Mouse (Mus musculus) heart, postnatal 0 days (tissue): ENCODE data around the gene Kcnk12. TPM values are rescaled to one million over a fixed set of nuclear protein-coding genes. Genes with fewer than 3 reads are reported as not detected.

Experiments used
- ATAC-seq: fragments of 200-750 bp; cut with Nextera tagmentation; 2 replicates; pipeline ENCODE4 v1.8.0; 2017; ENCODE audit warnings: low read depth, moderate number of reproducible peaks, moderate library complexity; ENCODE audit not compliant: insufficient read depth
- DNase-seq: peaks from one replicate; pipeline ENCODE4 v3.0.0-alpha.2; 2016; ENCODE audit warnings: low spot score
- H3K27ac ChIP-seq: fragments of 300-500 bp; sonication (generic); 2 replicates; pipeline ENCODE4 v1.5.1; 2014; ENCODE audit warnings: low read depth, mild to moderate bottlenecking
- H3K27me3 ChIP-seq: fragments of 300-500 bp; sonication (generic); 2 replicates; pipeline ENCODE4 v1.6.1; 2014; ENCODE audit warnings: low read length, mixed read lengths; ENCODE audit not compliant: control insufficient read depth, insufficient read depth
- H3K36me3 ChIP-seq: fragments of 300-500 bp; sonication (generic); replicated peaks from 2 replicates; pipeline ENCODE4 v1.6.1; 2014; ENCODE audit warnings: low read length, mixed read lengths; ENCODE audit not compliant: control insufficient read depth, insufficient read depth
- H3K4me1 ChIP-seq: fragments of 300-500 bp; sonication (generic); 2 replicates; pipeline ENCODE4 v1.6.1; 2014; ENCODE audit warnings: antibody characterized with exemption; ENCODE audit not compliant: control insufficient read depth, insufficient read depth
- H3K4me2 ChIP-seq: fragments of 300-500 bp; sonication (generic); 2 replicates; pipeline ENCODE4 v1.6.1; 2014; ENCODE audit warnings: low read depth, mild to moderate bottlenecking, low read length, moderate library complexity
- H3K4me3 ChIP-seq: fragments of 300-500 bp; sonication (generic); 2 replicates; pipeline ENCODE4 v1.5.1; 2014; ENCODE audit warnings: low read depth, low read length
- H3K9ac ChIP-seq: fragments of 300-500 bp; sonication (generic); replicated peaks from 2 replicates; pipeline ENCODE4 v1.6.1; 2014; ENCODE audit warnings: low read depth, low read length, mixed read lengths
- H3K9me3 ChIP-seq: fragments of 300-500 bp; sonication (generic); replicated peaks from 2 replicates; pipeline ENCODE4 v1.6.1; 2016; ENCODE audit warnings: low read length; ENCODE audit not compliant: control insufficient read depth
- CTCF ChIP-seq: IDR thresholded peaks from 2 replicates; pipeline ENCODE4 v1.5.1; 2016; ENCODE audit warnings: antibody characterized with exemption, control low read depth, low read depth
- EP300 ChIP-seq: IDR thresholded peaks from 2 replicates; pipeline ENCODE4 v1.6.1; 2016; ENCODE audit warnings: antibody characterized with exemption, low read depth
- WGBS: fragments of 180-500 bp; shearing (Covaris S2); extraction: QIAGEN DNeasy Blood & Tissue Kit; methylation state at CpG from one replicate; pipeline ENCODE4 v1.1.7; 2014; 5-methylcytosine and 5-hydroxymethylcytosine counted together
- polyA plus RNA-seq: library from polyadenylated mRNA; unstranded; fragments of >200 nt; fragmentation: Nextera tagmentation; extraction: Ambion mirVana; gene quantifications from 2 replicates; pipeline ENCODE4 v1.2.1, GENCODE M21; 2015
- total RNA-seq: library from RNA; depleted of rRNA; stranded (reverse); fragments of >200 nt; gene quantifications from 2 replicates; pipeline ENCODE4 v1.2.3, GENCODE M21; 2014; ENCODE audit warnings: low replicate concordance

Gene Kcnk12
- total and polyA plus RNA-seq, 2 experiments from 2014 or later, result not detected

DNA sequence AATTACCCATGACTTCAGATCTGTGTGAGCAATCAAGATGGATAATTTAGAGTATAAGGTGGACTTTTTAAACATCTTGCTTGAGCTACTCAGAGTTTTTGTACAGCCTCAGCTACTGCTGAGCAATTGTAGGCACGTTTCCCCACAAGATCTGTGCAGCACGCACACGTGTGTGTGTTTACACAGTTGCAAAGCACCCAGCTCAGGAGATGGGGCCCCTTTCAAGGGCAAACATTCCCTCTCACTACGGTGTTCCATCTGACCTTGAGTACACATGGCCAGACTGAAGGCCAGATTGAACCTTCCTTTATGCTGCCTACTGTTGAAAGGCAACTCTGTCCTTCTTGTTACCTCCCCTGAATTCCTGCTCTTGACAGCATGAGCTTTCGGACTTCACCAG, 4.5 kb downstream of the Kcnk12 start:
- WGBS, result 57% methylated on average over 5 of the region's 5 CpGs
- no peak for TF ChIP-seq EP300
- TF ChIP-seq CTCF, result no peak
- no peaks in the 10 kb centered on the region for H3K9me3 ChIP-seq
- no peak overlapping the region for H3K4me3 ChIP-seq
- no peak overlapping the region for H3K27ac ChIP-seq
- peaks cover 40% of the 10 kb centered on the region for H3K27me3 ChIP-seq
- no peak for DNase-seq
- H3K9ac ChIP-seq, result no peak overlapping the region
- H3K4me1 ChIP-seq, result 0 out of 2 replicates have a peak, but pooled peaks cover 9% of the 10 kb centered on the region
- no peaks in the 10 kb centered on the region for H3K36me3 ChIP-seq
- no peak for ATAC-seq
- no peak overlapping the region for H3K4me2 ChIP-seq

DNA sequence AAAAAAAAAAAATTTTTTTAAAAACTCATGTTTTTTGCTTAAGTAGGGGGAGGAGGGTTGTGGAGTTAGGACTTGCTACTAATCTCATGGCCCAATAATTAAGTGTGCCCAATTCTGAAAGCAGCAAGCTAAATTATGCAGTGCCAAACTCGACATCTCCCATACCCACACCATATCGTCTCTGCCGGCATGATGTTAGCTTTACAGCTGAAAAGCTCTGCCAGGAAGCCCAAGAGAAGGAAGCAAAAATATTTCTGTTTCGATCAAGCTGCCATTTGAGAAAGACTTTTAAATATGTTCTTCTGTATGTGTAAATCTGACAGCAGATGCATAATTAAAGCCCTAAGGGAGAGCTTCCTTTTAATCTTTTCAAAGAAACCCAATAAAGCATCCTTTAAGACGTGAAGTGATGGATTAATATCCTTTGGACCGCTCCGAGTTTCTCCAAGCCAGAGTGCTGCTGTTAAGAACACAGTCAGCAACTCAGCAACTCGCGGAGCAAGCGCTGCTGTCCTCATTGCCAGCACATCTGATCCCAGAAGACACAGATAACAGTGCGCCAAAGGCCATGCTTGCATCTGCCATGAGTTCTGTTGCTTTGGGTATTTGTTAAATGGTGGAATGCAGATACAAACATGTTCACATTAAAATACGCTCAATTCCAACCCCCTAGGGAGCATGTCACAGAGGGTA, 5.0 kb downstream of the Kcnk12 start:
- DNase-seq, result no peak
- no peak overlapping the region for H3K4me2 ChIP-seq
- WGBS, result 69% methylated on average over 12 of the region's 12 CpGs
- ATAC-seq, result no peak
- no peaks in the 10 kb centered on the region for H3K36me3 ChIP-seq
- no peak overlapping the region for H3K9ac ChIP-seq
- 0 out of 2 replicates have a peak, but pooled peaks cover 9% of the 10 kb centered on the region for H3K4me1 ChIP-seq
- H3K4me3 ChIP-seq, result no peak overlapping the region
- H3K27me3 ChIP-seq, result peaks cover 35% of the 10 kb centered on the region
- TF ChIP-seq EP300 (no peak), CTCF (no peak)
- no peak overlapping the region for H3K27ac ChIP-seq
- no peaks in the 10 kb centered on the region for H3K9me3 ChIP-seq

GRCm38 (mm10) chr17:87791517-87792098, 6.2 kb downstream of the Kcnk12 start:
- no peak overlapping the region for H3K4me2 ChIP-seq
- 63% methylated on average over 7 of the region's 7 CpGs for WGBS
- no peaks in the 10 kb centered on the region for H3K36me3 ChIP-seq
- H3K9ac ChIP-seq, result no peak overlapping the region
- no peak overlapping the region for H3K4me3 ChIP-seq
- ATAC-seq (no peak), DNase-seq (no peak)
- H3K9me3 ChIP-seq, result no peaks in the 10 kb centered on the region
- H3K27ac ChIP-seq, result no peak overlapping the region
- TF ChIP-seq CTCF (no peak), EP300 (no peak)
- H3K4me1 ChIP-seq, result no peaks in the 10 kb centered on the region
- peaks cover 23% of the 10 kb centered on the region for H3K27me3 ChIP-seq

- no peak overlapping the region for H3K9ac ChIP-seq
- no peak overlapping the region for H3K4me2 ChIP-seq
- DNase-seq (no peak), ATAC-seq (no peak)
- H3K4me3 ChIP-seq, result no peak overlapping the region
- H3K36me3 ChIP-seq, result no peaks in the 10 kb centered on the region
- H3K27me3 ChIP-seq, result peaks cover 14% of the 10 kb centered on the region
- H3K27ac ChIP-seq, result no peak overlapping the region
- 61% methylated on average over 5 of the region's 5 CpGs for WGBS
- no peaks in the 10 kb centered on the region for H3K9me3 ChIP-seq
- TF ChIP-seq EP300 (no peak), CTCF (no peak)
- H3K4me1 ChIP-seq, result no peaks in the 10 kb centered on the region
Observed at GRCm38 (mm10) chr17:87790661-87791060, 7.1 kb downstream of the Kcnk12 start.

- Histone ChIP-seq H3K27me3 (no peaks in the 10 kb centered on the region), H3K36me3 (no peaks in the 10 kb centered on the region), H3K4me3 (no peak overlapping the region), H3K9me3 (no peaks in the 10 kb centered on the region), H3K4me2 (no peak overlapping the region), H3K9ac (no peak overlapping the region), H3K4me1 (no peaks in the 10 kb centered on the region), H3K27ac (no peak overlapping the region)
- WGBS, result 73% methylated on average over 6 of the region's 6 CpGs
- no peak for TF ChIP-seq CTCF
- no peak for TF ChIP-seq EP300
- ATAC-seq, result no peak
- DNase-seq, result no peak
Observed at GRCm38 (mm10) chr17:87788216-87788615, 9.6 kb downstream of the Kcnk12 start.

- Histone ChIP-seq H3K4me2 (no peak overlapping the region), H3K27me3 (no peaks in the 10 kb centered on the region), H3K36me3 (no peaks in the 10 kb centered on the region), H3K9me3 (no peaks in the 10 kb centered on the region), H3K9ac (no peak overlapping the region), H3K27ac (no peak overlapping the region), H3K4me1 (no peaks in the 10 kb centered on the region), H3K4me3 (no peak overlapping the region)
- WGBS, result 81% methylated on average over 4 of the region's 4 CpGs
- no peak for ATAC-seq
- TF ChIP-seq EP300, result no peak
- no peak for TF ChIP-seq CTCF
- DNase-seq, result no peak
Observed at GRCm38 (mm10) chr17:87787711-87788110, 10.1 kb downstream of the Kcnk12 start.
